Mouse (Mus musculus): ENCODE data around the gene Skint5.
"Not testable (repeated sequence)": the region's sequence is repeated elsewhere in the genome, so short reads cannot be mapped to it uniquely, and the experiment has no call there.

The Skint5 gene

DNA sequence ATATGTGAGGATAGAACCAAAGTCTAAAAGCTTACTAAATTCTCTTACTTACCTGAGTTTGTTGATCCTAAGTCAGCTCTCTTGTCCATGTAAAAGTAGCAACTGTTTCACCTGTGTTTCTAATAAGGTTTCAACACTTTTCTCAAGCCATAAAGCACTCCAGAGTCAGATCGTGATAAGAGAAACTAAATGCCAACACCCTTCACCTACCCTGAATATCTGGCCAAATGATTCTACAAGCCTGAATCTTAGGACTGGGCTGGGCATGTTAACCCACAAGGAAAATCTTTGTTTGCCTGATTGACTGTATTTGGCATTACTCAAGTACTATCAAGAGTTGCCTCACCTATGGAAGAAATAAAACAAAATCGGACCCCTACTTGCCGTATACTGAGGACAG is at the start of gene Skint5:
Gene Skint5 (minus strand): TSS at position 101 of the 400 bp plus-strand sequence.
- DNase-seq: no peak

DNA sequence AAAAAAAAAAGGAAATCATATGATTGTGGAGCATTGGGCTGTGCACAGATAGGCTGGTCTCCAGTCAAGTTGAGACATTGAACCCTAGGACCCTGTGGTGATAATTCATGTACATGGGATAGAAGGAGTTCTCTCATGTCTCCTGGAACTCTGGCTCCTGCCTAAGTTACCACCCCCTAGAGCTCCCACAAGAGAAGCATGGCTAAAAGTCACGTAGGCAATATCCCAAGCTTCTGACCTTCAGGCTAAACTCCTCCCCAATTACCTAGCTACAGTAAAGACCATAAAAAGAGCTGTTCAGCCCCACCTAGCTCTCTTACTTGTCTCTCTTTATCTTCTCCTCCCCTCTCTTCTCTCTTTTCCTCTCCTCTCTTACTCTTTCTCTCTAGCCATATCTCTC is 42.0 kb downstream of the Skint5 start:
- DNase-seq: no peak

DNA sequence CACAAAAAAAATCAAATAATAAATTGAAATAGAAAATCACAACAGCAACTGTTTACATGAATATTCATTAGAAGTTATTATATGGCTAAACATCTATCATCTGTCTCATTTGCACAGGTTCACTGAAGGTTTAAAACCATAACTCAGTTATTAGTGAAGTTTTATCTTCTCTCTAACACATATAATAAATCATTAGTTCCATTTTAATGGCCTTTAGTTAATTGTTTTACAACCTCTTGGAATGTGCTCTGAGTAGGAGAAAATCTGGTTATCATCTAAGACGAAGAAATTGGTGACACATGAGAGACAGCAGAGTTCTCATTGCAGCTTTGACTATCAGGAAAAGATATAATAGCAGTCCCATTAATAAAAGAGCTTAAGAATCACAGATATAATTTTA is 235.1 kb downstream of the Skint5 start:
- DNase-seq: no peak

DNA sequence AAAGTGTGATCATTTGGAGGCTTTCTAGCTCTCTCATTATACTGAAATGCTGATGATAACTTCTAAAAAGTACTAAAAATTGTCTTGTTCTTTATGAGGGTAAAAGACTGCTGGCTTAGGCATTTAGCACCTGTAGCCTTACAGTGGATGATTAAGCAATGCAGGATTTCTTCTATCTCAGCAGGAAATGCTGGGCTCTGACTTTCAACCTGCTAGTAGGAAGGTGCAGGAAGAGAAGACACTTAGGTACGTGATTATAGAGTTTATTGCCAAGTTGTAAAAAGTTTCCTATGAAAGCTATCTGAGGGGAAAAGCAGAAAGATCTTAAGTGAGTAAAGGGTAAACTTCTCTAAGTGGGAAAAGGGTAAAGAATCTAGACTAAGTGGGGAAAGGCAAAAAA is 235.6 kb downstream of the Skint5 start:
- DNase-seq: no peak

DNA sequence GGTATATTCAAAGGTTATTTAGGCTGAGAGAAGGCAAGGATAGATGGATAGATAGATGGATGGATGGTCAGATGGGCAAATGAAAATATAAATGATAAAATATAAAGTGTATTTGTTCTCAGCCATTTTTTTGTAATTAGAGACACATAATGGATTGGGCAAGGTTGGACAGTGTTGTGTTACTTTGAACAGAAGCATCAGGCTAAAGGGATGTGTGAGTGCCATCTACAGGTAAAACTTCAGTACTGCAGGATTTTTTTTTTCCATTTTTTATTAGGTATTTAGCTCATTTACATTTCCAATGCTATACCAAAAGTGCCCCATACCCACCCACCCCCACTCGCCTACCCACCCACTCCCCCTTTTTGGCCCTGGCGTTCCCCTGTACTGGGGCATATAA is 551.1 kb downstream of the Skint5 start:
- not testable (repeated sequence) for DNase-seq
